Mouse (Mus musculus): Measurements from ENCODE around the gene Zfp866.
A peak's percentile ranks its signal among the peaks of the same experiment; 100 is the strongest.

Zfp866 gene

GRCm38 (mm10) chr8:69797661-69798060, 6.7 kb upstream of the Zfp866 start:
- DNase-seq (ENCODE audit: low spot score) = no peak

- no peak for DNase-seq (ENCODE audit: low spot score)
Measured at GRCm38 (mm10) chr8:69796721-69797345, 5.9 kb upstream of the Zfp866 start.

GRCm38 (mm10) chr8:69794901-69795300, 3.9 kb upstream of the Zfp866 start:
- no peak for DNase-seq (ENCODE audit: low spot score)

GRCm38 (mm10) chr8:69794096-69794495, 3.1 kb upstream of the Zfp866 start:
- no peak for DNase-seq (ENCODE audit: low spot score)

DNA sequence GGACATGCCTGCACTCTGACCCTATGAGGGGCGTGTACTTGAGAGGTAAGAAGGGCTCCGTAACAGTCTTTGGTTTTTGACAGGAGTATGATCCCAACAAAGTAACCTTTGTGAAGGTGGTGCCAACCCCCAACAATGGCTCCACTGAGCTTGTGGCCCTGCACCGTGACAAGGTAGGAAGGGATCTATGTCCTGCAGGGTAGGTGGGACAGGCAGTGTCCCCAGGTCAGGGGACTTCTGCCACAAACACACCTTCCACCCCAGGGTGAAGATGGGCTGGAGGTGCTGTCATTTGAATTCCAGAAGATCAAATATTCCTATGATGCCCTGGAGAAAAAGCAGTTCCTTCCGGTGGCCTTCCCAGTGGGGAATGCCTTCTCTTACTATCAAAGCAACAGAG, 2.7 kb upstream of the Zfp866 start:
- no peak for DNase-seq (ENCODE audit: low spot score)

GRCm38 (mm10) chr8:69791415-69792068, 564 bp upstream of the Zfp866 start:
- peak; percentile 40 for DNase-seq (ENCODE audit: low spot score)

GRCm38 (mm10) chr8:69790364-69790763, 614 bp downstream of the Zfp866 start:
- no peak for DNase-seq (ENCODE audit: low spot score)

GRCm38 (mm10) chr8:69789731-69790130, 1.2 kb downstream of the Zfp866 start:
- no peak for DNase-seq (ENCODE audit: low spot score)

- DNase-seq (ENCODE audit: low spot score) = no peak
Measured at GRCm38 (mm10) chr8:69789105-69789504, 1.9 kb downstream of the Zfp866 start.

DNA sequence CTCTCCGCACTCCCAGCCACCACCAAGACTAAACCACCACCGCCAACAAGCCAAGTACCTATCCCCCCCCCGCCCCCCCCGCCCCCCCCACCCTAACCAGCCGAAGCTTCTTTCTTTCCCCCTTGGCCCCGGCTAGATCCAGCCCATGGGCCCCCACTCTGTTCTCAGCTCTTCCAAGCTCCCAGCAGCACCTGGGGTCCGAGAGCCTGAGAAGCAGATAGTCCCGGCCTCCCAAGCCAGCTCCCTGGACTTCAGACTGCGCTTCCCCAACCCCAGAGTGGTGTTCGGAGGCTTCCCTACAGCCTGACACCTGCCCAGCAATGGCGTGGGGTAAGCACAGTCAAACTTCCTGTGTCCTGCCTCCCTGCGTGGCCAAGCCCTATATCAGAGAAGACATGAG, 13.9 kb downstream of the Zfp866 start:
- no peak for DNase-seq (ENCODE audit: low spot score)

DNA sequence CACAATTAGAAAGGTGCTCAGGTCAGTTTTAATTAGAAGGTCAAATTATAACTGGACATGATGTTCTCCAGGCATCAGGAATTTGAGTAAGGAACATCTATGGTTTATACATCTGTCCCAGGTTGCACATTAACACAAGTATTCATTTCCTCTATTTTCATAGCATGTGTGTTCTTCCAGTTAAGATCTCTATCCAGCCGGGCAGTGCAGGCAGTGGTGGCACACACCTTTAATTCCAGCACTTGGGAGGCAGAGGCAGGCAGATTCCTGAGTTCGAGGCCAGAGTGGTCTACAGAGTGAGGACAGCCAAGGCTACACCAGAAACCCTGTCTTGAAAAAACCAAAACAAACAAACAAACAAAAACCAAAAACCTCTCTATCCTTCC, 15.8 kb downstream of the Zfp866 start:
- DNase-seq (ENCODE audit: low spot score) = no peak

DNA sequence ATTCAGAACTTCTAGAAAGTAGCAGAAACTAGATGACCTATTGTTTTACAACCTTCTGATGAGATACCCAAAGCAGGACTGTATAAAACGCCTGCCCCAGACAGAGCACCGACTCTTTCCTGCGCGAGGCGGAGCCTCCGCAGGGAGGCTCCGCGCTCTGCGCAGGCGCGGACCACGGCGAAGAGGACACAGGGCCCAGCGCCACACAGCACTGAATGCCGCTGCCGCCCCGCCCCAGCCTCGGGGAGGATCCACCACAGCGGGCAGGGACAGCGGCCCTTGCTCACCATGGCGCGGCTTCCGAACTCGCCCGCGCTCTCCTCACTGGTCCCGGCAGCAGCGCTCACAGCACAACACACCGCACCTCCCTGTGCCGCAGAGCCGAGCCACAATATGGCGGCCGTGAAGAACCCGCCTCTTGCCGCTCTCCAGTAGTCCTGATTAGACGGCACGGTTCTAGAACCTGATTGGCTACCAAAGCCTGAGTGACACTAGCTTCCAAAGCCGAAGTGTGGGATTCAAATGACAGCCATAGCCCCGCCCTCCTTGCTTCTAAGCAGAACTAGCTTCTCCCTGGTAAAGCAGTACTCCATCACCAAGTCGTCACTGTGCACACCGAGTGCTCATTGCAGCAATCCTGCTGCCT, 16.4 kb downstream of the Zfp866 start, which contains the start of gene Gm20422:
TSS of gene Gm20422 (minus strand) at position 384 of the 646 bp plus-strand sequence.
- peak; percentile 99 for DNase-seq (ENCODE audit: low spot score)

DNA sequence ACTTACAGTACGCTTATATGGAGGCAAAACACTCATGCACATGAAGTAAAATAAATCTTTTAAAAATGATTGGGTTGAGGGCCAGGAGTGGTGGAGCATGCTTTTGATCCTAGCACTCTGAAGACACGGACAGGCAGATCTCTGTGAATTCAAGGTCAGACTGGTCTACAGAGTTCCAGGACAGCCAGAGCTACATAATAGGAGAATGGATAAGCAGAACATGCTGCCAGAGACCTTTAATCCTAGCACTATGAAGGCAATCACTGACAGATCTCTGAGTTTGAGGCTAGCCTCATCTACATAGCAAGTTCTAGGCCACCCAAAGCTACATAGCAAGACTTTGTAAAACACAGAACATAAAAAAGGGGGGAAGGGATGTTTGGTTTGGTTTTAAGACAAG, 18.9 kb downstream of the Zfp866 start:
- DNase-seq (ENCODE audit: low spot score) = no peak

- no peak for DNase-seq (ENCODE audit: low spot score)
Measured at GRCm38 (mm10) chr8:69771221-69771620, 19.8 kb downstream of the Zfp866 start.

GRCm38 (mm10) chr8:69761814-69762445, 29.0 kb downstream of the Zfp866 start:
- no peak for DNase-seq (ENCODE audit: low spot score)

DNA sequence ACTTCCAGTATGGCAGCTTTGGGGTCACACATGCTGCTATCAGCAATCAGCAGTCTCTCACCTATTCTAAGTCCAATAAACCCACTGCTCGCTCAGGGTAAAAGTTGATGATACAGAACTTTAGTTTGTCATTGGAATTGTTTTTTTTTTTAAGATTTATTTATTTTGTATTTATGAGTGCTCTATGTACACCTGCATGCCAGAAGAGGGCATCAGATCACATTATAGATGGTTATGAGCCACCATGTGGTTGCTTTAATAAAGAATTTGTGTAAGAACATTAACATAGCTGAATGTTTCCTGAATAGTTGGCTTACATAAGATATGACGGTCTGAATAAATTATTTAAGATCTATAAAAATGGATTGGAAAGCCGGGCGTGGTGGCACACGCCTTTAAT, 32.7 kb downstream of the Zfp866 start:
- DNase-seq (ENCODE audit: low spot score) = no peak

GRCm38 (mm10) chr8:69752437-69752836, 38.5 kb downstream of the Zfp866 start:
- DNase-seq (ENCODE audit: low spot score) = no peak

DNA sequence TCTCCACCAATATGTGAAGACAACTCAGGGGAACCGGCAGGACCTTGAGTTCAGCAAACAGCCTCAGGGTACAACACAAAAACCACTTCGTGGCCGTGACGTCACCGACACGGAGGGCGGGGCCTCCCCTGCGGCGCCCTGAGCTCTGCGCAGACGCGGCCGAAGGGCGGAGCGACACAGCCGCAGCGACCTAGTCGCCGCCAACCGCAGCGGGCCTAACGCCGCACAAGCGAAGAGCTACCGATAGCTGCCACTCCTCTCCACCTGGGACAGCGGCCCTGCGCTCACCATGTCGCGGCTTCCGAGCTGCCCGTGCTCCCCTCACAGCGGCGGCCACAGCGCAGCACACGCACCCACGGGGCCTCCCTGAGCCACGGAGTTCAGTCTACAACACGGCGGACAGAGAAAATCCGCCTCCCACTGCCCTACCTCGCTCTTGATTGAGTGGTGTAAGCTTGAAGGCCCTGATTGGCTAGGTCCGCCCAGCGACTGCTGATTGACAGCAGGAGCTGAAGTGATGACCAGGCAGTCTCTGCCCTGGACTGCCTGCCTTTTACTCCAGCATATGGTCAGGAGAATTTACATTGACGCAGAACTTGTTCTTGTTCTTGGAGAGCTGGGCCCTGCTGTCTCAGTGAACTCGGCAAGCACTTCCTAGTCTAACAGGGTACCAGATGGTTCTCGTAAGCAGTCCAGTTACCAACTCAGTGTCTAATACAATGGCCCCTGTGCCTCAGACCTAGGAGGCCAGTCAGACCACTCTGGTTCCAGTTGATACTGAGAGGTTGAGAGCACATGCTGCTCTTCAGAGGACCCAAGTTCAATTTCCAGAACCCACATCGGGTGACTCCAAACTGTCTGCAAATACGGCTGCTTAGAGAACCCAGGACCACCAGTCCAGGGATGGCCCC, 41.2 kb downstream of the Zfp866 start, which contains the start of gene Zfp963:
TSS of gene Zfp963 (minus strand) at position 427 of the 911 bp plus-strand sequence.
- DNase-seq (ENCODE audit: low spot score) = peak; percentile 98

DNA sequence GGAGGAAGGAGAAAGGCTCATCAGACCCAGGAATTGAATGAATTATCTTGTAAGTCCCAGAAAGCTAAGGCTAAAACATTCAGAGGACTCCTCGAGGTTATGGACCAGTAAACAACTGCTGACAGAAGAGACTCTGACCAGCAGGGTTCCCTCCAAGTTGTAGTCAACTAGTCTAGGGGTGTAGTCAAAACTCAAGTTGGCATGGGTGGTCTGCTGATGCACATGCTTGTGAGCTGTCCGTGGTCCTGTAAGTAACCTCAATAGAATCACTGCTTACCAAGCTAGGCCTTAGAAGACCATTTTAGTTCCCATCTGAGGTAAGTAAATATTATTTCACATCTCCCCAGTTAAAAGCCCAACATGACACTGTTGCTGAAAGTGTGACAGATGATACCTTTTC, 49.7 kb downstream of the Zfp866 start:
- no peak for DNase-seq (ENCODE audit: low spot score)

DNA sequence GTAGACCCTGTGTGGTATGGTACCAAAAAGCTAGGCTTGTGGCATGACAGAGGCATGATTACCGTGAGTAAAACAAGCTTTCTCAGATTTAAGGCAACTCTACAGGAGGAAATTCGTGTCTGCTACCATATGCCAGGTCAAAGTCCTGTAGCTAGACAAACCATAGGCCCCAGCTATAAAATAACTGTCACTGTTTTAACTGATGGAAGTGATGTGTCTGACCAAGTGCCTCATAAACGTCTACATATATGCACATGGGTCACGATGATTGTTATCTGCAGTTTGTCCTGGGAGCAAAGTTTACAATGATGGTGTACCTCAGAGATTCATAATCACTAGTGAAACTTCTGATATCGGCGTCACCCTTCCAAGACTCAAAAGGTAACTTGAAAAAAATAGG, 50.2 kb downstream of the Zfp866 start:
- no peak for DNase-seq (ENCODE audit: low spot score)

GRCm38 (mm10) chr8:69735495-69735894, 55.5 kb downstream of the Zfp866 start:
- DNase-seq (ENCODE audit: low spot score) = no peak

- DNase-seq (ENCODE audit: low spot score) = no peak
Measured at GRCm38 (mm10) chr8:69717232-69717580, 73.8 kb downstream of the Zfp866 start.
